Mouse (Mus musculus): Measurements from ENCODE around the gene Gpd2. TPM values are rescaled to one million over a fixed set of nuclear protein-coding genes. Genes with fewer than 3 reads are reported as not detected.

The Gpd2 gene
- 23.2 TPM for polyA plus RNA-seq (2017; shearing (Covaris generic))

DNA sequence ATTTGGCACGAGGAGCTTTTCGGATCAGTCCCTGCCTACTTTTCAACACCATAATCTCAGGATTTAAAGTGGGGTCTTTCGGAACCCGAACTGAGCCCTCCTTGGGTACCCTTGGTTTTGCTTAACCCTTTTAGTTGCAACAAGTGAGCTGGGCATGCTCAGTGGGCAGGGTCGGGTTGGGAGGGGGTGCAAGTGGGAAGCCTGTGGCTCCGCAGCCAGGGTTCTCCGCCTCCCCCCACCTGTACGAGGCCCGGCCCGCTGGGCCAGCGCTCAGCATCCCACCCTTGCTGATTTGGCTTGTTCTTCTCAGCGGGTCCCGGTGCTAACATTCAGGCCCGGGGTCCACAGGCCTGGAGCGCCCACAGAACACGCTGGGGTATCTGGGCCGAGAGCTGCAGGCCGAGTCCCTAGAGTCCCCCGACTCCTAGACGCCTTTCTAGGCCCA is at the start of gene Gpd2:
TSS of gene Gpd2 (plus strand) at position 161 of the 445 bp plus-strand sequence.

Other genes with a start within 250 kb of the Gpd2 start
- gene Nr4a2, start 113.6 kb upstream of the Gpd2 start, polyA plus RNA-seq (2017; shearing (Covaris generic)) = 812 TPM

Data from effector memory CD4-positive, alpha-beta T cell, adult 5 months (primary cell).